Mouse (Mus musculus) intestine, postnatal 0 days (tissue): ENCODE results near the gene Glipr2. TPM values are rescaled to one million over a fixed set of nuclear protein-coding genes. Genes with fewer than 3 reads are reported as not detected.

ENCODE experiments used
- ATAC-seq: fragments of 200-750 bp; cut with Nextera tagmentation; 2 replicates; pipeline ENCODE4 v1.8.0; 2017; ENCODE audit warnings: mild to moderate bottlenecking, moderate TSS enrichment, moderate library complexity
- H3K27ac ChIP-seq: fragments of 300-500 bp; sonication (generic); 2 replicates; pipeline ENCODE4 v1.5.1; 2014; ENCODE audit warnings: mild to moderate bottlenecking, low read depth, low read length, moderate library complexity
- H3K27me3 ChIP-seq: fragments of 300-500 bp; sonication (generic); replicated peaks from 2 replicates; pipeline ENCODE4 v1.6.1; 2014; ENCODE audit warnings: low read length, mixed read lengths; ENCODE audit not compliant: control insufficient read depth, insufficient read depth
- H3K36me3 ChIP-seq: fragments of 300-500 bp; sonication (generic); 2 replicates; pipeline ENCODE4 v1.6.1; 2014; ENCODE audit warnings: mild to moderate bottlenecking, moderate library complexity; ENCODE audit not compliant: control insufficient read depth, insufficient read depth
- H3K4me1 ChIP-seq: fragments of 300-500 bp; sonication (generic); replicated peaks from 2 replicates; pipeline ENCODE4 v1.6.1; 2014; ENCODE audit warnings: antibody characterized with exemption, low read length, mixed read lengths; ENCODE audit not compliant: control insufficient read depth, insufficient read depth
- H3K4me2 ChIP-seq: fragments of 300-500 bp; sonication (generic); replicated peaks from 2 replicates; pipeline ENCODE4 v1.6.1; 2014; ENCODE audit warnings: low read depth, mild to moderate bottlenecking, moderate library complexity
- H3K4me3 ChIP-seq: fragments of 300-500 bp; sonication (generic); 2 replicates; pipeline ENCODE4 v1.5.1; 2014; ENCODE audit warnings: low read depth, low read length
- H3K9ac ChIP-seq: fragments of 300-500 bp; sonication (generic); 2 replicates; pipeline ENCODE4 v1.6.1; 2014; ENCODE audit warnings: mild to moderate bottlenecking, low read depth, low read length
- H3K9me3 ChIP-seq: fragments of 300-500 bp; sonication (generic); 2 replicates; pipeline ENCODE4 v1.6.1; 2016; ENCODE audit warnings: mixed run types; ENCODE audit not compliant: control insufficient read depth
- CTCF ChIP-seq: sonication (generic); IDR thresholded peaks from 2 replicates; pipeline ENCODE4 v1.5.1; 2016; ENCODE audit warnings: low read depth, mild to moderate bottlenecking, control low read depth, antibody characterized with exemption, moderate library complexity
- WGBS: fragments of 180-500 bp; shearing (Covaris S2); extraction: QIAGEN DNeasy Blood & Tissue Kit; methylation state at CpG from one replicate; pipeline ENCODE4 v1.1.7; 2014; 5-methylcytosine and 5-hydroxymethylcytosine counted together
- polyA plus RNA-seq: library from polyadenylated mRNA; unstranded; fragments of >200 nt; fragmentation: Nextera tagmentation; extraction: Ambion mirVana; gene quantifications from 2 replicates; pipeline ENCODE4 v1.2.1, GENCODE M21; 2015

Gene Glipr2
- polyA plus RNA-seq, 1 experiment from 2014 or later = 26.8 TPM

- Histone ChIP-seq H3K9ac (no peak overlapping the region), H3K36me3 (no peaks in the 10 kb centered on the region), H3K4me2 (no peak overlapping the region), H3K9me3 (no peaks in the 10 kb centered on the region), H3K4me3 (no peak overlapping the region), H3K27ac (no peak overlapping the region), H3K27me3 (no peaks in the 10 kb centered on the region), H3K4me1 (no peaks in the 10 kb centered on the region; the same call in 1 of the 2 replicates)
- 91% methylated on average over 6 of the region's 6 CpGs for WGBS
- no peak for ATAC-seq
- no peak for TF ChIP-seq CTCF
These were observed 23.6 kb downstream of the Glipr2 start for GRCm38 (mm10) chr4:43980846-43981245.

- H3K36me3 ChIP-seq = no peaks in the 10 kb centered on the region
- no peaks in the 10 kb centered on the region; the same call in 1 of the 2 replicates for H3K4me1 ChIP-seq
- H3K4me2 ChIP-seq = no peak overlapping the region
- no peaks in the 10 kb centered on the region for H3K9me3 ChIP-seq
- WGBS = 87% methylated on average over 7 of the region's 7 CpGs
- no peaks in the 10 kb centered on the region for H3K27me3 ChIP-seq
- H3K4me3 ChIP-seq = no peak overlapping the region
- H3K27ac ChIP-seq = no peak overlapping the region
- TF ChIP-seq CTCF = no peak
- no peak for ATAC-seq
- H3K9ac ChIP-seq = no peak overlapping the region
These were observed 24.1 kb downstream of the Glipr2 start for GRCm38 (mm10) chr4:43981251-43981650.

GRCm38 (mm10) chr4:43982053-43982732 is 25.0 kb downstream of the Glipr2 start:
- Histone ChIP-seq H3K4me2 (peak overlapping the region; percentile 63), H3K36me3 (no peaks in the 10 kb centered on the region), H3K27me3 (no peaks in the 10 kb centered on the region), H3K4me1 (no peaks in the 10 kb centered on the region; the same call in 1 of the 2 replicates), H3K4me3 (peak overlapping the region; percentile 29), H3K9ac (no peak overlapping the region), H3K9me3 (no peaks in the 10 kb centered on the region), H3K27ac (no peak overlapping the region)
- peak; percentile 98 for TF ChIP-seq CTCF
- peak; percentile 91 for ATAC-seq
- 2% methylated on average over 24 of the region's 24 CpGs for WGBS

GRCm38 (mm10) chr4:43983181-43983580 is 26.0 kb downstream of the Glipr2 start, which contains the start of gene Ccin:
Ccin (plus strand) TSS chr4:43983483.
- H3K36me3 ChIP-seq = no peaks in the 10 kb centered on the region
- no peaks in the 10 kb centered on the region for H3K27me3 ChIP-seq
- no peak for TF ChIP-seq CTCF
- H3K9me3 ChIP-seq = no peaks in the 10 kb centered on the region
- WGBS = 78% methylated on average over 11 of the region's 11 CpGs
- no peaks in the 10 kb centered on the region; the same call in 1 of the 2 replicates for H3K4me1 ChIP-seq
- no peak within 1 kb of the TSS for H3K9ac ChIP-seq
- H3K27ac ChIP-seq = no peak within 1 kb of the TSS
- peak within 1 kb of the TSS; percentile 29 for H3K4me3 ChIP-seq
- ATAC-seq = no peak
- peak within 1 kb of the TSS; percentile 63 for H3K4me2 ChIP-seq

GRCm38 (mm10) chr4:43983756-43984155 is 26.6 kb downstream of the Glipr2 start:
- Histone ChIP-seq H3K4me2 (no peak overlapping the region), H3K36me3 (no peaks in the 10 kb centered on the region), H3K27me3 (no peaks in the 10 kb centered on the region), H3K9me3 (no peaks in the 10 kb centered on the region), H3K4me3 (no peak overlapping the region), H3K27ac (no peak overlapping the region), H3K4me1 (no peaks in the 10 kb centered on the region), H3K9ac (no peak overlapping the region)
- TF ChIP-seq CTCF = no peak
- no peak for ATAC-seq
- 92% methylated on average over 22 of the region's 22 CpGs for WGBS

GRCm38 (mm10) chr4:43984326-43984725 is 27.1 kb downstream of the Glipr2 start:
- Histone ChIP-seq H3K4me2 (no peak overlapping the region), H3K36me3 (no peaks in the 10 kb centered on the region), H3K4me3 (no peak overlapping the region), H3K9ac (no peak overlapping the region), H3K27me3 (no peaks in the 10 kb centered on the region), H3K27ac (no peak overlapping the region), H3K9me3 (no peaks in the 10 kb centered on the region), H3K4me1 (no peaks in the 10 kb centered on the region)
- no peak for ATAC-seq
- 88% methylated on average over 19 of the region's 19 CpGs for WGBS
- TF ChIP-seq CTCF = no peak
